Mouse (Mus musculus) heart, embryonic 13.5 days (tissue): ENCODE results near the gene B9d1. TPM values are rescaled to one million over a fixed set of nuclear protein-coding genes. Genes with fewer than 3 reads are reported as not detected.
A peak's percentile ranks its signal among the peaks of the same experiment; 100 is the strongest.

ENCODE experiments used
- ATAC-seq: fragments of 200-750 bp; cut with Nextera tagmentation; 2 replicates; pipeline ENCODE4 v1.8.0; 2017; ENCODE audit warnings: moderate TSS enrichment; ENCODE audit not compliant: insufficient number of reproducible peaks, low FRiP score, low TSS enrichment; ENCODE audit errors: extremely low read depth
- H3K27ac ChIP-seq: fragments of 300-500 bp; sonication (generic); replicated peaks from 2 replicates; pipeline ENCODE4 v1.5.1; 2015; ENCODE audit warnings: moderate library complexity, mild to moderate bottlenecking, inconsistent platforms
- H3K27me3 ChIP-seq: fragments of 300-500 bp; sonication (generic); replicated peaks from 2 replicates; pipeline ENCODE4 v1.6.1; 2015; ENCODE audit warnings: mild to moderate bottlenecking, inconsistent platforms
- H3K36me3 ChIP-seq: fragments of 300-500 bp; sonication (generic); 2 replicates; pipeline ENCODE4 v1.6.1; 2015; ENCODE audit warnings: mild to moderate bottlenecking, inconsistent platforms
- H3K4me1 ChIP-seq: fragments of 300-500 bp; sonication (generic); 2 replicates; pipeline ENCODE4 v1.6.1; 2015; ENCODE audit warnings: inconsistent platforms
- H3K4me2 ChIP-seq: fragments of 300-500 bp; sonication (generic); 2 replicates; pipeline ENCODE4 v1.6.1; 2015; ENCODE audit warnings: inconsistent platforms, mild to moderate bottlenecking, moderate library complexity
- H3K4me3 ChIP-seq: fragments of 300-500 bp; sonication (generic); 2 replicates; pipeline ENCODE4 v1.5.1; 2015; ENCODE audit warnings: moderate library complexity, mild to moderate bottlenecking, inconsistent platforms
- H3K9ac ChIP-seq: fragments of 300-500 bp; sonication (generic); 2 replicates; pipeline ENCODE4 v1.6.1; 2015; ENCODE audit warnings: inconsistent platforms, mild to moderate bottlenecking, moderate library complexity
- H3K9me3 ChIP-seq: fragments of 300-500 bp; sonication (generic); 2 replicates; pipeline ENCODE4 v1.6.1; 2016; ENCODE audit warnings: inconsistent platforms
- WGBS: fragments of 180-500 bp; shearing (Covaris S2); methylation state at CpG from one replicate; pipeline ENCODE4 v1.1.7; 2015; ENCODE audit warnings: mixed read lengths; 5-methylcytosine and 5-hydroxymethylcytosine counted together
- polyA plus RNA-seq: library from polyadenylated mRNA; unstranded; fragments of >200 nt; fragmentation: Nextera tagmentation; extraction: Ambion mirVana; gene quantifications from 2 replicates; pipeline ENCODE4 v1.2.1, GENCODE M21; 2015

Gene B9d1
- polyA plus RNA-seq, 1 experiment from 2014 or later = 13.6 TPM

GRCm38 (mm10) chr11:61546452-61546851 lies 41.5 kb downstream of the B9d1 start:
- H3K4me1 ChIP-seq = peaks cover 10% of the 10 kb centered on the region
- 79% methylated on average over 10 of the region's 10 CpGs for WGBS
- H3K27me3 ChIP-seq = no peaks in the 10 kb centered on the region
- ATAC-seq = no peak
- H3K4me2 ChIP-seq = no peak overlapping the region
- no peaks in the 10 kb centered on the region for H3K9me3 ChIP-seq
- H3K4me3 ChIP-seq = no peak overlapping the region
- H3K27ac ChIP-seq = no peak overlapping the region
- peaks cover 45% of the 10 kb centered on the region for H3K36me3 ChIP-seq
- no peak overlapping the region for H3K9ac ChIP-seq

GRCm38 (mm10) chr11:61547710-61548109 lies 42.8 kb downstream of the B9d1 start:
- Histone ChIP-seq H3K4me1 (no peaks in the 10 kb centered on the region), H3K9ac (no peak overlapping the region), H3K27me3 (no peaks in the 10 kb centered on the region), H3K4me2 (no peak overlapping the region), H3K9me3 (no peaks in the 10 kb centered on the region), H3K36me3 (peaks cover 44% of the 10 kb centered on the region), H3K4me3 (no peak overlapping the region), H3K27ac (no peak overlapping the region)
- ATAC-seq = no peak
- WGBS = 86% methylated on average over 4 of the region's 4 CpGs

GRCm38 (mm10) chr11:61550631-61551030 lies 45.7 kb downstream of the B9d1 start:
- Histone ChIP-seq H3K9ac (no peak overlapping the region), H3K4me1 (no peaks in the 10 kb centered on the region), H3K4me2 (no peak overlapping the region), H3K4me3 (no peak overlapping the region), H3K27me3 (no peaks in the 10 kb centered on the region), H3K9me3 (no peaks in the 10 kb centered on the region), H3K27ac (no peak overlapping the region), H3K36me3 (peaks cover 19% of the 10 kb centered on the region)
- no peak for ATAC-seq

- no peaks in the 10 kb centered on the region for H3K9me3 ChIP-seq
- WGBS = 82% methylated on average over 3 of the region's 3 CpGs
- ATAC-seq = no peak
- H3K27me3 ChIP-seq = no peaks in the 10 kb centered on the region
- H3K4me2 ChIP-seq = no peak overlapping the region
- H3K9ac ChIP-seq = no peak overlapping the region
- H3K4me1 ChIP-seq = peaks cover 8% of the 10 kb centered on the region
- no peak overlapping the region for H3K27ac ChIP-seq
- 0 out of 2 replicates have a peak, but pooled peaks cover 3% of the 10 kb centered on the region for H3K36me3 ChIP-seq
- no peak overlapping the region for H3K4me3 ChIP-seq
These were observed 48.2 kb downstream of the B9d1 start for GRCm38 (mm10) chr11:61553015-61553754.

GRCm38 (mm10) chr11:61559572-61559971 lies 54.6 kb downstream of the B9d1 start:
- Histone ChIP-seq H3K27ac (no peak overlapping the region), H3K4me1 (peaks cover 46% of the 10 kb centered on the region), H3K4me2 (no peak overlapping the region), H3K9me3 (no peaks in the 10 kb centered on the region), H3K27me3 (no peaks in the 10 kb centered on the region), H3K4me3 (no peak overlapping the region), H3K9ac (no peak overlapping the region), H3K36me3 (0 out of 2 replicates have a peak, but pooled peaks cover 3% of the 10 kb centered on the region)
- no peak for ATAC-seq
- WGBS = 54% methylated on average over 5 of the region's 5 CpGs

- Histone ChIP-seq H3K27ac (no peak overlapping the region), H3K9ac (peak overlapping the region; percentile 52; the same call in 1 of the 2 replicates), H3K36me3 (no peaks in the 10 kb centered on the region), H3K27me3 (no peaks in the 10 kb centered on the region), H3K4me3 (no peak overlapping the region), H3K9me3 (no peaks in the 10 kb centered on the region), H3K4me1 (peaks cover 59% of the 10 kb centered on the region), H3K4me2 (no peak overlapping the region)
- WGBS = 70% methylated on average over 5 of the region's 5 CpGs
- ATAC-seq = no peak
These were observed 57.5 kb downstream of the B9d1 start for GRCm38 (mm10) chr11:61562421-61562820.

Other genes with a start within 250 kb of the B9d1 start
- gene Aldh3a2, start 237.7 kb upstream of the B9d1 start, polyA plus RNA-seq = 26.0 and 26.9 TPM in 2 replicates
- gene Slc47a2, start 162.3 kb upstream of the B9d1 start, polyA plus RNA-seq = 0.06 TPM in 1 of 2 replicates, not detected in the other
- gene Slc47a1, start 126.8 kb upstream of the B9d1 start, polyA plus RNA-seq = 24.6 and 28.9 TPM in 2 replicates
- gene Rnf112, start 51.0 kb upstream of the B9d1 start, polyA plus RNA-seq = 0.33 and 0.52 TPM in 2 replicates
- 114 and 126 TPM in 2 replicates for gene Mfap4, start 19.7 kb upstream of the B9d1 start, polyA plus RNA-seq
- 28.8 and 29.6 TPM in 2 replicates for gene Mapk7, start 10.7 kb upstream of the B9d1 start, polyA plus RNA-seq
- gene Epn2, start 74.5 kb downstream of the B9d1 start, polyA plus RNA-seq = 19.8 and 20.5 TPM in 2 replicates
- gene Grap, start 148.1 kb downstream of the B9d1 start, polyA plus RNA-seq = 10.5 and 11.2 TPM in 2 replicates
- 1.5 and 1.6 TPM in 2 replicates for gene Fam83g, start 178.9 kb downstream of the B9d1 start, polyA plus RNA-seq
- gene Slc5a10, start 215.7 kb downstream of the B9d1 start, polyA plus RNA-seq = 0.07 TPM in 1 of 2 replicates, not detected in the other